Mouse (Mus musculus) layer of hippocampus, postnatal 25 days (tissue): ENCODE measurements at regions not wholly inside any gene's neighbourhood (a gene's known extent, or its start where the extent isn't known, plus 50 kb on each side); places are given as distances from the start of the nearest gene placed in this dataset.

Source experiments
- DNase-seq, 2 experiments: peaks; one replicate each; pipeline ENCODE4 v3.0.0; 2022; ENCODE audit warnings: mixed read lengths in 2 of 2, low spot score in 1 of 2; ENCODE audit errors: extremely low spot score in 1 of 2

DNA sequence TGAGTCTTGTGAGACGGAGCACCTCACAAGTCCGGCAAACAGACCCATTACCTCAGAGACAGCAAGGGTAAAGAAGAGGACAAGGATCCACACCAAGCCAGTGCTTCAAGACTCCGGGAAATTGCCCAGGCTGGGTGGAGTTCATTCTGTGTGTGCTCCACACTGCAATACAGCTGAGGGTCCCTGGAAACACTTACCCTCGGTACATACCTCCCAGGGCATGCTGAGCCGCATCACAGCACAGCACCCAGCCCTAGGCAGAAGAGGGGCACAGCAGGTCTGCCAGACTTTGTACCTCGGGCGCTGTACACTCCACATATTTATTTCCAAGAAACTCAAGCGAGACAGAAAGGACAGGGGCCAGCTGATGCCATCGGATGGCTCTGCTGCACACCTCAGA is 54.5 kb upstream of the Cmc1 start:
- no peak for DNase-seq

DNA sequence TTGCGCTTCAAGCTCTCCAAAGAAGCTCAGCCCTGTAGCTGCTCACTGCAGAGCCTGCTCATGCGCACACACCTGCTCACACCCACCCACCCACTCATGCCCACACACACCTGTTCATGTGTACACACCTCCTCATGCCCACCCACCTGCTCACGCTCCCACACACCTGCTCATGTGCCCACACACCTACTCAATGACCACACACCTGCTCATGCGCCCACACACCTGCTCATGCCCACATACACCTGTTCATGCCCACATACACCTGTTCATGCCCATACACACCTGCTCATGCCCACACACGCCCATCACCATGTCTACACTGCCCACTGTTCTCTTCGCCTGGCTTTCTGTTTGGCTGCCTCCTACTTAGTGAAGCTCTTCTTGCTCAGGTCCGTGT is 56.5 kb upstream of the Cmc1 start:
- no peak for DNase-seq

DNA sequence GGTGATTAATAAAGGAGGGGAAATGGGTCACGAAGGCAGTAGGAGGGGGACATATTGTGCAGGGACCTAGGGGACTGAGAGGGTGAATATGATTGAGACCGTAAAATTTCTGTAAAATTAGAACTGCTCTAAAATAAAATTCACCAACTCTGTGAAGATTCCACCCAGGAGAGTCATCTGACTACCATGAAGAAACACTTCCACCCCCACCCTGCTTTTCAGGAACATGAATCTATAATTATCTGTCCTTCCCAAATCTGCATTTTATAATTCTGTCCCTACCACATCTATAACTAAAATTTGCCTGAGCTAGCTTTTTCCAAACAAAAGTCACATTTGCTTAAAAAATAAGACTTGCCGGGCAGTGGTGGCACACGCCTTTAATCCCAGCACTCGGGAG is 69.7 kb upstream of the Cmc1 start:
- no peak for DNase-seq

DNA sequence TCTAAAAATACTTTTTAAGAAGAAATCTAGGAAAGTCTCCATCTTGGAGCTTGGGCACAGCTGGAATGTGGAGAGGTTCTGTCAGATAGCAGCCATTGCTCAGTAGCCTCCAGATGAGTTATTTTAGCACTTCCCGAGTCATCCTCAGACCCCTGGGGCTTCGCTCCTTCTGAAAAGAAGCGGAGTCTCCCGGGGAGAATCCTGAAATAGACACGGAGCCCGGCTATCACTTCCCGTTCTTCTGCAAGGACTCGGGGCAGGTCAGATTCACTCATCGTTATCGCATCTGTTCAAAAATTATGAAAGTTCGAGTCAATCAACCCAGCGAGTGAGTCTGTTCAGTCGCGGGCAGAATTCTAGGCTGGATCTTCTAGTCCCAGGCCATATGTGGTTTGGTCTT is 71.2 kb upstream of the Cmc1 start:
- DNase-seq: no peak

- DNase-seq: no peak
Measured at GRCm38 (mm10) chr9:118227401-118228061, 77.6 kb upstream of the Cmc1 start.

DNA sequence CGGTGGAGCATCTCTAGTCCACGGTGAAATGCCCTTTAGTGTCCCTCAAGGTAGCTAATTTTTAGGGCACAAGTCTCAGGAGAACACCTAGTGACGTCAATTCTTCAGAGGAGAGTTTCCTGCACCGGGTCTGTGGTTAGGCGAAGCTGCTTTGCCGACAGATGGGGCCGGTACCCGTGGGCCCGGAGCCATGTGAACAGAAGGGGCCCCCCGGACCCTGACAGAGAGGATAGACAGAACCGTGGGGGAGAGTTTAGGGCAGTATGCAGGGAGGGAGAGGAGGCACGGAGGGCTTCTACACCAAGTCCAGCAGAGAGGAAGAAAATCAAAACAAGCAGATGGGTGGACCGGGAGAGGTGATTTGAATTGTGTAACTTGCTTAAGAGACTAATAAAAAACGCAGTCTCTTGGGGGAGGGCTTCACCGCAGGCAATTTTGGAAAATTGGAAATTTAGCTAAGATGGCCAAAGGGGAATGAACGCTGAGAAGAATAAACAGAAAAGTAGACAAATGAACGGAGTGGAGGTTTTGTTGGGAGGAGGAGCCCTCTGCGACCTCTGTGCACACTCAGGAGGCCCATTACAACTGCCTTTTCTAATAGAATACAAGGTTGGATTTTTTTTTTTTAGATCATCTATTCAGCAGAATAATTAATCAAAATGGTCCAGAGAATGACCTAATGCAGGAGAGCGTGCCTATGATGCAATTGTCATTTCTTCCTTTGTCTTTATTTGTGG is 78.9 kb upstream of the Cmc1 start:
- no peak for DNase-seq

GRCm38 (mm10) chr9:118240711-118241110 is 90.7 kb upstream of the Cmc1 start:
- DNase-seq: peak in 1 of 2 experiments; percentile 5

- no peak for DNase-seq
Measured at GRCm38 (mm10) chr9:118246820-118247628, 97.0 kb upstream of the Cmc1 start.

GRCm38 (mm10) chr9:118253829-118254228 is 103.9 kb upstream of the Cmc1 start:
- no peak for DNase-seq

- DNase-seq: no peak
Measured at GRCm38 (mm10) chr9:118255200-118255733, 105.3 kb upstream of the Cmc1 start.

DNA sequence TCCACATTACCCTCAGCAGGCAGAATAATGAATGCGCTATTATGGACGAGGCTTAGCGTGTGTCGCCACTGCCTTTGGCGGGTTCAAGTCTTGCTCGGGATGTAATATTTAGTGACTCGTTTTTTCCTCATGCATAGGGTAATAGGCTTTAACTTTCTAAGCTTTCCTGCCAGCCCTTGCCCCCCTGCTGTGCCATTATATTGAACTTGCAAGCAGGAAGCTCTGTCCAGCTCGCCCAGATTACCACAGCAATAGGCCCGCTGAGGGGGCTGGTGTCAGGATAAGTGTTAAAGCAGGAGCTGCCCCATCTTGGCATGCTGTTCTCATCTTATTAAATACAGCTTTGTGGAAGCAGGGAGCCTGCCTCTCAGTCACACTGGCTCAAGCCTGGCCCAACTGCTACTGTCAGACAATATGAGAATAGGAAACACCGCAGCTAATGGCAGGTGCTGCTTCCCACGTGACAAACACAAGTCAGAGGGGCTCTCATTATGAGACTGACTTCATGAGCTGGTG is 105.8 kb upstream of the Cmc1 start:
- no peak for DNase-seq

DNA sequence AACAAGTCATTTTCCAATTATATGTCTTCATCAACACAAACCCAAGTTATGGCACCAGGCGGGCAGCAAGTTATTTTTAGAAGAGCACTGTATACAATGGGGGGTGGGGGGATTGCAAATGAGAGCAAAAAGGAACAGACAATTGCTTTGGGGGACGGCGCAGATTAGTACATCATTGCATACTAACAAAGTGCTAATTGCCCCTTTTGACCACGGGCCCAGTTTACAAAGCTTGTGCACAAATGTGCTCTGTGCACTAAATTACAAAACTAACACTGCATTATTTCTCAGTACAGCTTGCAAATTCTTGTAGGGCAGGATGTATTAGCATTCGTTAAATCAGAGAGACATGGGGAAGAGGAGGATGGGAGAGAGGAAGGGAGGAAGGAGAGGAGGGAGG is 116.3 kb upstream of the Cmc1 start:
- no peak for DNase-seq

GRCm38 (mm10) chr9:118271681-118272080 is 121.7 kb upstream of the Cmc1 start:
- no peak for DNase-seq

DNA sequence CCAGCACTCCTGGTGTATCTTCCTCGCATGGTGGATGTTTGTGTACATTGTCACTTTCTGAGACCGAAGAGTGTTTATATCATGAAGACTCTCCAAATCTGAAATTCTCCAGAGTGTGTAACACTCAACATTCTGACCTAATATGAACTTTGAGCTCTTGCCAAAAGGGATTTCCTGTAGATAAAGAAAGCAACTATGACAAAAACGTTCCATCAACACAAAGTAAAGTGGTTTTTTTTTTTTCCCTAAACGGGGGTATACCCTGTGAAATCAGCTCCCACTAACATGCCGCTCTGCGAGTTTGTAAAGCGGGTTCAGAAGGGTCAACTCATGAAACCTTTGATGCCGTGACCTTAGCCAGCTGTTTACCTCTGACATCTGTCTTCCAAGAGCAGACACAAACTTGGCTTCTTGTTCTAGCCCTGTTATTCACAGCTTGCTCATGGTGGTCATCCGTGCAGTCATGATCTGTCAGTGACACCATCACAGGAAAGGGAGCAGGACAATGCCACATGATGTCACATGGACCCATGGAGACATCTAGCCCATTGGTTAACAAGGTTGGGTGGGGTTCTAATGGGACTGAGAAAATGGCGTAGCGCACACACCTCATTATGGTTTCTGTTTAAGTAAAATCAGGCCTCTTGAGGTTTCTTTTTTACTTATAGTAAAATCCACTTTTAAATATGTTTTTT is 122.9 kb upstream of the Cmc1 start:
- DNase-seq: no peak

DNA sequence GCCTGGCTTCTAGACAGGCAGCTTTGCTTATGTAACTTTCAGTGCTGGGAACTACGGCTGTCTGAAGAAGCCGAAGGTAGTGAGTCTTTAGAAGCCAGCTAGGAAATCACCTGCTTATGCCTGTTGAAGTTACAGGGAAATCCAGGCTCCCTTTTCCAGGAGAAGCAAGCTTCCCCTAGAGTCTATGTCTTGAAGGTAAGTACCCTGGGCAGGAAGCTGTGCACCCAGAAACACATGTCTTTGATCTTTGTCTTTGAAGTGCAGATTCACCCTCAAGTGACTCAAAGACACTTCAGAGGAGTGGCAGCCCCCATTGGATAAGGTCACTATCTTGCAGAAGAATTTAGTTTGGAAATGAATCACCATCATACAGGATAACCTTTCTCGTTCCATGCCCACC is 135.5 kb upstream of the Cmc1 start:
- DNase-seq: no peak

- no peak for DNase-seq
Measured at GRCm38 (mm10) chr9:118287606-118288005, 137.6 kb upstream of the Cmc1 start.

- no peak for DNase-seq
Measured at GRCm38 (mm10) chr9:118292836-118293235, 142.9 kb upstream of the Cmc1 start.

GRCm38 (mm10) chr9:118294011-118294410 is 144.0 kb upstream of the Cmc1 start:
- DNase-seq: no peak

GRCm38 (mm10) chr9:118302785-118303384 is 152.9 kb upstream of the Cmc1 start:
- no peak for DNase-seq
